Mouse (Mus musculus): ENCODE measurements around the gene Sema5a. TPM values are rescaled to one million over a fixed set of nuclear protein-coding genes. Genes with fewer than 3 reads are reported as not detected.

Gene Sema5a
- polyA plus RNA-seq, 1 experiment from 2014 or later: 8.3 TPM

DNA sequence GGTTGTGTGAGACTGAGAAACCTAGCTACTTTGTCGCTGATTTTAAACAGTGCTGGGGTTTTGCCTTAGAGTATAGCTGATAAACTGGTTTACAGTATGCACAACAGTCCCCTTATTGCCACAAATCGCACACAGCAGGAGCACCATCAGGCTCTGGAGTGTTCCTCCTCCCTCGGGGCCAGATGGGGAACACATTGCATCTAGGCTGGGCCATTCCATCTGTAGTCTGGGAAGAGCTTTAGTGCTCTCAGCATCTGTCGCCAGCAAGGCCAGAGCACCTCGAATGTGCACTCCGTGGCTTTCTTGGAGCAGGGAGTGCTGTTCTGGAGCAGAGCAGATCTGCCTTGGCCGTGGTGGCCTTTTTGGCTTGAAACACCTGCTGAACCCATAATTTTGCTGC, 79.5 kb downstream of the Sema5a start:
- WGBS: 83% methylated on average over 7 of the region's 7 CpGs
- no peak for DNase-seq (ENCODE audit: extremely low spot score, low spot score)
- Histone ChIP-seq H3K27ac (no peak overlapping the region), H3K27me3 (ENCODE audit: poor library complexity, severe bottlenecking) (no peaks in the 10 kb centered on the region), H3K4me1 (peaks cover 9% of the 10 kb centered on the region), H3K9me3 (no peaks in the 10 kb centered on the region), H3K36me3 (replicated peaks) (no peaks in the 10 kb centered on the region), H3K4me3 (no peak overlapping the region)

GRCm38 (mm10) chr15:32328370-32329004, 83.9 kb downstream of the Sema5a start:
- H3K27me3 ChIP-seq (ENCODE audit: poor library complexity, severe bottlenecking): no peaks in the 10 kb centered on the region
- H3K9me3 ChIP-seq: no peaks in the 10 kb centered on the region
- peak overlapping the region; percentile 71 for H3K27ac ChIP-seq
- H3K4me1 ChIP-seq: peaks cover 29% of the 10 kb centered on the region
- no peak overlapping the region for H3K4me3 ChIP-seq
- H3K36me3 ChIP-seq (replicated peaks): no peaks in the 10 kb centered on the region
- 60% methylated on average over 4 of the region's 4 CpGs for WGBS
- no peak for DNase-seq (ENCODE audit: extremely low spot score, low spot score)

DNA sequence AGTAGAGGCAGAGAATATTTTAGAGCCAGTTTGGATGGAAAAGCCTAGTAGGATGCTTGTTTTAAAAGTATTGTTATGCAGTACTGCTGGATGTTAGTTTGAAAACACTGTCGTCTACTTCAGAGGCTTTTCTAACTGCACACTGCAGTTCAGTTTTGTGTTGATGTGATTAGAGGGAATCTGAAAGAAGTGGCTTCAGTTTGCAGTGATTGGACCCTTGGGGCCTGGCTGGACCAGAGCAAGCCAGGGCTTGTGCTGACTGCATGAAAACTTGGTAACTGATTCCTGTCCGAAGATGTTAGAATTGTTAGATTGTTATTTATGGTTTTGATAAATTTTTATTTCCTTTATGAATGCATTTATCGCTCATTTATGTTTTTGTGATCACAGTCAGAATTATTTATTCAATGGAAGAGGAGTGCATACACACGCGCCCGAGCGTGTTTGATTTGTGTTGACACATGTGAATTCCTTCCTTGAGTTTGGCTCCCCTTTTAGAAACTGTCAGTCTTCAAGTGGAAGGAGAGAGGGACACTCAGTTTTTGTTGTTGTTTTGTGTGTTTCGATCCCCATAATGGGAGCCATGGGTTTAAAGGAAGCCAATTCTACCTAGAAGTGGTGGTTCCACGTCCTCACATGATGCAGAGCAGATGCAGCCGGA, 85.2 kb downstream of the Sema5a start:
- H3K4me3 ChIP-seq: no peak overlapping the region
- peaks cover 29% of the 10 kb centered on the region for H3K4me1 ChIP-seq
- no peak for DNase-seq (ENCODE audit: extremely low spot score, low spot score)
- no peaks in the 10 kb centered on the region for H3K36me3 ChIP-seq (replicated peaks)
- H3K9me3 ChIP-seq: no peaks in the 10 kb centered on the region
- WGBS: 77% methylated on average over 10 of the region's 10 CpGs
- peak overlapping the region; percentile 71 for H3K27ac ChIP-seq
- no peaks in the 10 kb centered on the region for H3K27me3 ChIP-seq (ENCODE audit: poor library complexity, severe bottlenecking)

GRCm38 (mm10) chr15:32330427-32330826, 85.8 kb downstream of the Sema5a start:
- H3K4me1 ChIP-seq: peaks cover 29% of the 10 kb centered on the region
- peak overlapping the region; percentile 71; the same call in 1 of the 2 replicates for H3K27ac ChIP-seq
- DNase-seq (ENCODE audit: extremely low spot score, low spot score): no peak
- 69% methylated on average over 8 of the region's 8 CpGs for WGBS
- no peaks in the 10 kb centered on the region for H3K9me3 ChIP-seq
- H3K27me3 ChIP-seq (ENCODE audit: poor library complexity, severe bottlenecking): no peaks in the 10 kb centered on the region
- no peak overlapping the region for H3K4me3 ChIP-seq
- H3K36me3 ChIP-seq (replicated peaks): no peaks in the 10 kb centered on the region

GRCm38 (mm10) chr15:32331037-32331436, 86.4 kb downstream of the Sema5a start:
- peaks cover 29% of the 10 kb centered on the region for H3K4me1 ChIP-seq
- no peak overlapping the region for H3K4me3 ChIP-seq
- no peak for DNase-seq (ENCODE audit: extremely low spot score, low spot score)
- H3K27ac ChIP-seq: peak overlapping the region; percentile 71; the same call in 1 of the 2 replicates
- no peaks in the 10 kb centered on the region for H3K9me3 ChIP-seq
- 81% methylated on average over 2 of the region's 2 CpGs for WGBS
- H3K36me3 ChIP-seq (replicated peaks): no peaks in the 10 kb centered on the region
- no peaks in the 10 kb centered on the region for H3K27me3 ChIP-seq (ENCODE audit: poor library complexity, severe bottlenecking)

DNA sequence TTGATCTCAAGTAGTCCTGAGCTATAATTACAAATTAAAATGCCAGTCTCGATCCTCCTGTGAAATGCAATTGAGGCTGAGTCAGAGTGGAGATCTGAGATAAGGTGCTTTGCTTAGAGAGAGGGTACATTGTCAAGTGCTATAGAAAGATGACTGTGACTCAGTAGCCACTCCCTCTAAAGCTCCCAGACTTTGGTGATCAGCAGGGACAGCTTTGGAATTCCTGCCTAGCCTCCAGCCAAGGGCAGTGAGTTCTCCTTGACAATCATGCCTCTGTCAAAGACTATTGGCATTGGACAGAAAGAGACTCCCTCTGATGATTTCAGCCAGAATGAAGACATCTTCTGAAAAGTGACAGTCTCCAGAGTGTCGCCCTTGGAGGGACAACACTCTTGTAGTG, 88.8 kb downstream of the Sema5a start:
- Histone ChIP-seq H3K4me3 (no peak overlapping the region), H3K36me3 (replicated peaks) (no peaks in the 10 kb centered on the region), H3K27me3 (ENCODE audit: poor library complexity, severe bottlenecking) (no peaks in the 10 kb centered on the region), H3K27ac (no peak overlapping the region), H3K4me1 (peaks cover 28% of the 10 kb centered on the region), H3K9me3 (no peaks in the 10 kb centered on the region)
- DNase-seq (ENCODE audit: extremely low spot score, low spot score): no peak
- WGBS: 87% methylated on average over 2 of the region's 2 CpGs

DNA sequence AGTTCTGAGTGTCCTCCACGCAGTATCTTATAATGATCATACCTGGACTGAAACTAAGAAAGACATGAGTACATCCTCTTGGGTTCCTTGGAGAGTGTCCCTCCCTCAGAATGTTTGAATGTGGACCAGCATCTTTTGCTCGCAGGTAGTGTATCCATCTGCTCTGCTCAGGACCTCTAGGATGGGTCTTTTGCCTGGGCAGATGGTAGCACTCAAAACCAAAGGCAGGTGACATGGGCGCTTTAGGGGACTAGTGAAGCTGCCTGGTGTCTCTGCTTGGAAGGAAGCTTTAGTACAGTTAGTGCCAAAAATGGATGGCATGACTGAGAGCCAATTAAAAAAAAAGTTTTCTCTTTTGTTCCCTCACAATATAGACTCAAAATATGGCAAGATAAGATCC, 93.2 kb downstream of the Sema5a start:
- DNase-seq (ENCODE audit: extremely low spot score, low spot score): no peak
- no peaks in the 10 kb centered on the region for H3K9me3 ChIP-seq
- H3K27me3 ChIP-seq (ENCODE audit: poor library complexity, severe bottlenecking): no peaks in the 10 kb centered on the region
- no peak overlapping the region for H3K4me3 ChIP-seq
- peaks cover 15% of the 10 kb centered on the region for H3K4me1 ChIP-seq
- 89% methylated on average over 3 of the region's 3 CpGs for WGBS
- H3K36me3 ChIP-seq (replicated peaks): no peaks in the 10 kb centered on the region
- H3K27ac ChIP-seq: no peak overlapping the region

GRCm38 (mm10) chr15:32338721-32339290, 94.2 kb downstream of the Sema5a start:
- H3K27ac ChIP-seq: peak overlapping the region; percentile 17; the same call in 1 of the 2 replicates
- H3K4me3 ChIP-seq: no peak overlapping the region
- 61% methylated on average over 3 of the region's 3 CpGs for WGBS
- no peaks in the 10 kb centered on the region for H3K9me3 ChIP-seq
- no peaks in the 10 kb centered on the region for H3K36me3 ChIP-seq (replicated peaks)
- no peaks in the 10 kb centered on the region for H3K27me3 ChIP-seq (ENCODE audit: poor library complexity, severe bottlenecking)
- peaks cover 15% of the 10 kb centered on the region for H3K4me1 ChIP-seq
- no peak for DNase-seq (ENCODE audit: extremely low spot score, low spot score)

GRCm38 (mm10) chr15:32339426-32339825, 94.8 kb downstream of the Sema5a start:
- Histone ChIP-seq H3K27ac (no peak overlapping the region), H3K27me3 (ENCODE audit: poor library complexity, severe bottlenecking) (no peaks in the 10 kb centered on the region), H3K36me3 (replicated peaks) (no peaks in the 10 kb centered on the region), H3K4me3 (no peak overlapping the region), H3K4me1 (peaks cover 15% of the 10 kb centered on the region), H3K9me3 (no peaks in the 10 kb centered on the region)
- DNase-seq (ENCODE audit: extremely low spot score, low spot score): no peak
- 51% methylated on average over 5 of the region's 5 CpGs for WGBS

DNA sequence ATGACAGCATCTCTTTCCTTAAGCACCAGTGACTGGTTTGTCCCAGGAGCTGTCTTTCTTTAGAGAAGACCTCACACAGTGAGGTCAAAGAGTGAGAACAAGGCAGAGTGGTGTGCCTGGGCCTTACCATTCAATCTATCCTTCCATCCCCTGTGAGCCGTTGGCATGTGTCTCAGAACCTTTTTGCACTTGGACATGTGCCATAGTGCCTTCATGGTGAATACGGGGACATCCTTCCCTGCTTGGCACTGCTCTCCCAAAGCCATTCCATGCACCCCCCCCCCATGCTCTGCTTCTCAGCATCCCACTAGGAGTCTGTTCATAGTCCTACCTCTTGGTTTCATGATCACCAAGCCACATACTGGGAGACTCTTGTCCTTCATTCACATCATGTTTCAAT, 96.8 kb downstream of the Sema5a start:
- no peaks in the 10 kb centered on the region for H3K9me3 ChIP-seq
- H3K27me3 ChIP-seq (ENCODE audit: poor library complexity, severe bottlenecking): no peaks in the 10 kb centered on the region
- 86% methylated on average over 2 of the region's 2 CpGs for WGBS
- H3K4me3 ChIP-seq: no peak overlapping the region
- no peak overlapping the region for H3K27ac ChIP-seq
- peaks cover 15% of the 10 kb centered on the region for H3K4me1 ChIP-seq
- DNase-seq (ENCODE audit: extremely low spot score, low spot score): no peak
- H3K36me3 ChIP-seq (replicated peaks): no peaks in the 10 kb centered on the region

- Histone ChIP-seq H3K4me3 (no peak overlapping the region), H3K36me3 (replicated peaks) (no peaks in the 10 kb centered on the region), H3K9me3 (no peaks in the 10 kb centered on the region), H3K27ac (no peak overlapping the region), H3K4me1 (peaks cover 13% of the 10 kb centered on the region), H3K27me3 (ENCODE audit: poor library complexity, severe bottlenecking) (no peaks in the 10 kb centered on the region)
- WGBS: 81% methylated on average over 5 of the region's 5 CpGs
- no peak for DNase-seq (ENCODE audit: extremely low spot score, low spot score)
These were observed 98.9 kb downstream of the Sema5a start for GRCm38 (mm10) chr15:32343544-32343943.

- Histone ChIP-seq H3K4me1 (no peaks in the 10 kb centered on the region), H3K36me3 (replicated peaks) (no peaks in the 10 kb centered on the region), H3K9me3 (no peaks in the 10 kb centered on the region), H3K27ac (no peak overlapping the region), H3K27me3 (ENCODE audit: poor library complexity, severe bottlenecking) (no peaks in the 10 kb centered on the region), H3K4me3 (no peak overlapping the region)
- no peak for DNase-seq (ENCODE audit: extremely low spot score, low spot score)
- WGBS: 90% methylated on average over 5 of the region's 5 CpGs
These were observed 102.7 kb downstream of the Sema5a start for GRCm38 (mm10) chr15:32347315-32347714.

DNA sequence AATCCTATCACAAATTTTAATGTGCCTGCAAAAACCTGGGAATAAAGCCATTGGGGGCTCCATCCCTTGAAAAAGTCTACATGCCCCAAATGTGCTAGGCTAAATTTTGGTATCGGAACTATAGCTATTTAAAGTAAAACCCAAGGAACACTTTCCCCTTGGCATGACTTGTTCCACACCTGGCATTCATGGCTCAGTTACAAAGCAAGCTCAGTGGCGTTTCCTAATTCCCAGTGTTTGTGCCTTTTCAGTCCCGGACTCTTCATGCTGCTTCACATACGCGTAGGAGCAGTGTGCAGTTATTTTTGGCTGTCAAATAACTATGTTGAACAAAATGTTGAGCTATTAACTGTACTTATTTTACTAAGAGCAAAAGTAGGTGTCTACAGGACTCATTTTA, 104.7 kb downstream of the Sema5a start:
- no peaks in the 10 kb centered on the region for H3K36me3 ChIP-seq (replicated peaks)
- peaks cover 19% of the 10 kb centered on the region for H3K4me1 ChIP-seq
- no peaks in the 10 kb centered on the region for H3K27me3 ChIP-seq (ENCODE audit: poor library complexity, severe bottlenecking)
- H3K27ac ChIP-seq: no peak overlapping the region
- no peak overlapping the region for H3K4me3 ChIP-seq
- no peak for DNase-seq (ENCODE audit: extremely low spot score, low spot score)
- no peaks in the 10 kb centered on the region for H3K9me3 ChIP-seq
- WGBS: 93% methylated on average over 5 of the region's 5 CpGs

Measured in forebrain, embryonic 10.5 days (tissue).